Mouse (Mus musculus) kidney, adult 2 months (tissue): Measurements from ENCODE around the gene Chkb. TPM values are rescaled to one million over a fixed set of nuclear protein-coding genes. Genes with fewer than 3 reads are reported as not detected.

Source experiments
- DNase-seq: peaks from one replicate; pipeline ENCODE4 v3.0.0; 2021
- H3K27ac ChIP-seq: fragments of 200-500 bp; 2 replicates; pipeline ENCODE4 v1.5.1; 2012; ENCODE audit warnings: low read depth, low read length, control low read depth, inconsistent platforms; ENCODE audit not compliant: insufficient read depth
- H3K27me3 ChIP-seq: fragments of 200-500 bp; replicated peaks from 2 replicates; pipeline ENCODE4 v1.6.1; 2012; ENCODE audit warnings: mild to moderate bottlenecking, moderate library complexity, low read length, inconsistent platforms; ENCODE audit not compliant: control insufficient read depth, insufficient read depth
- H3K36me3 ChIP-seq: fragments of 200-500 bp; 2 replicates; pipeline ENCODE4 v1.6.1; 2012; ENCODE audit warnings: mild to moderate bottlenecking, moderate library complexity, low read length, inconsistent platforms; ENCODE audit not compliant: control insufficient read depth, insufficient read depth
- H3K4me1 ChIP-seq: fragments of 200-500 bp; 2 replicates; pipeline ENCODE4 v1.6.1; 2011; ENCODE audit warnings: low read length; ENCODE audit not compliant: control insufficient read depth, insufficient read depth
- H3K4me3 ChIP-seq: fragments of 200-500 bp; 2 replicates; pipeline ENCODE4 v1.5.1; 2011; ENCODE audit warnings: mild to moderate bottlenecking, low read depth, low read length, control low read depth; ENCODE audit not compliant: insufficient read depth
- CTCF ChIP-seq: fragments of 200-500 bp; conservative IDR thresholded peaks from 2 replicates; pipeline ENCODE4 v1.5.1; 2011; ENCODE audit warnings: low read depth, mild to moderate bottlenecking, control low read depth, low read length, moderate library complexity, mixed read lengths; ENCODE audit not compliant: insufficient read depth, insufficient read length
- POLR2A ChIP-seq: fragments of 200-500 bp; IDR thresholded peaks from one replicate; pipeline ENCODE4 v1.6.1; 2011; ENCODE audit warnings: low read depth, low read length, control low read depth
- WGBS: fragments of 180-500 bp; shearing (Covaris S2); methylation state at CpG from one replicate; pipeline ENCODE4 v1.1.7; 2018; 5-methylcytosine and 5-hydroxymethylcytosine counted together
- polyA plus RNA-seq: library from polyadenylated mRNA; depleted of rRNA; stranded (reverse); fragments of >200 nt; gene quantifications from 2 replicates; pipeline ENCODE4 v1.2.3, GENCODE M21; 2012

Chkb gene
- polyA plus RNA-seq, 1 experiment = 62.6 TPM

DNA sequence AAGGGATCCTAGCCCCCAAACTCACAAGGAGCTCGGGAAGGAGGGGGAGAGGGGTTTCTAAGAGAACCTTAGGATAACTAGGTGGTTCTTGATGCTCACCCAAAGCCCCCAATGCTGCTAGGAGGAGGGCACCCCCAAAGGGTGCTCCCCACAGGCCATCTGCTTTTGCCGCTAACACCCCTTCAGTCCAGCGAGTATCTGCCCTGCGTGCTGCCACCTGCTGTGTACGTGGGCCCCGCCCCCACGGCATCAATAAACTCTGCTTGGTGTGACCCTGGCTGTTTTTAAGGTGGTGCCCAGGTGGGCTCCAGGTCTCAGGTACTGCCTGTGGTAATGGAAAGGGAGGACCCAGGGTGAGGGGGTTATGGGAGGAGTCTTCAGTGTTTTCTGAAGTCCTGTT lies 32.5 kb upstream of the Chkb start:
- Histone ChIP-seq H3K36me3 (no peaks in the 10 kb centered on the region), H3K27ac (no peak overlapping the region), H3K4me1 (no peaks in the 10 kb centered on the region), H3K4me3 (no peak overlapping the region), H3K27me3 (no peaks in the 10 kb centered on the region)
- WGBS = 74% methylated on average over 7 of the region's 7 CpGs
- TF ChIP-seq POLR2A (no peak), CTCF (no peak)
- DNase-seq = no peak

DNA sequence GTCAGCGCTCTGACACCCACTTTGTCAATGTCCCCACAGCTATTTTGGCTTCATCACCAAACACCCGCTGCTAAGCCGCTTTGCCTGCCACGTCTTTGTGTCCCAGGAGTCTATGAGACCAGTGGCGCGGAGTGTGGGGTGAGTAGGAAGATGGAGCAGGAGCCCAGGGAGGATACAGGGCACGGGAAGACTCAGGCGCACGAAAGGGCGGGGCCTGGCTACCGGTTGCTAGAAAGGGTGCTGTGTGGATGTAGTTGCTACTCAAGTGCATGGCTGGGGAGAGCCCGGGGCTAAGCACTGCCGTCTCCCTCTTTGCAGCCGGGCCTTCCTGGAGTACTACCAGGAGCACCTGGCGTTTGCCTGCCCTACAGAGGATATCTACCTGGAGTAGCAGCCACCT lies 31.6 kb upstream of the Chkb start:
- no peak for TF ChIP-seq POLR2A
- TF ChIP-seq CTCF = no peak
- Histone ChIP-seq H3K27ac (no peak overlapping the region), H3K36me3 (no peaks in the 10 kb centered on the region), H3K4me3 (no peak overlapping the region), H3K27me3 (no peaks in the 10 kb centered on the region), H3K4me1 (no peaks in the 10 kb centered on the region)
- 78% methylated on average over 15 of the region's 15 CpGs for WGBS
- no peak for DNase-seq

DNA sequence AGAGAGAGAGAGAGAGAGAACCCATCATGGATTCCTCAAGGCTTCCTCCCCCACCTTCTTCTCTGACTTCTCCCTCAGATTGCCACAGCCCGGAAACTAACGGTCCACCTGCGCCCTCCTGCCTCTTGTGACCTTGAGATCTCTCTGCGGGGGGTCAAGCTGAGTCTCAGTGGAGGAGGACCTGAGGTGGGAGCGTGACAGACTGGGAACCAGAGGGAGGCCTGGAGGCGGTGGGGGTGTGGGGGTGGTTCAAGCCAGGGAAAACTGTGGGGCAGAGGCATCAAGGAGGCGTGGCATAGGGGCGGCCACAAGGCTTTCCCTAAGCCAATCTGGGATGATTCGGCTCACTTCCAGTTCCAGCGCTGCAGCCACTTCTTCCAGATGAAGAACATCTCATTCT lies 30.6 kb upstream of the Chkb start:
- Histone ChIP-seq H3K27ac (no peak overlapping the region), H3K4me3 (no peak overlapping the region), H3K27me3 (no peaks in the 10 kb centered on the region), H3K4me1 (no peaks in the 10 kb centered on the region), H3K36me3 (no peaks in the 10 kb centered on the region)
- WGBS = 53% methylated on average over 10 of the region's 10 CpGs
- TF ChIP-seq POLR2A = no peak
- no peak for TF ChIP-seq CTCF
- no peak for DNase-seq

DNA sequence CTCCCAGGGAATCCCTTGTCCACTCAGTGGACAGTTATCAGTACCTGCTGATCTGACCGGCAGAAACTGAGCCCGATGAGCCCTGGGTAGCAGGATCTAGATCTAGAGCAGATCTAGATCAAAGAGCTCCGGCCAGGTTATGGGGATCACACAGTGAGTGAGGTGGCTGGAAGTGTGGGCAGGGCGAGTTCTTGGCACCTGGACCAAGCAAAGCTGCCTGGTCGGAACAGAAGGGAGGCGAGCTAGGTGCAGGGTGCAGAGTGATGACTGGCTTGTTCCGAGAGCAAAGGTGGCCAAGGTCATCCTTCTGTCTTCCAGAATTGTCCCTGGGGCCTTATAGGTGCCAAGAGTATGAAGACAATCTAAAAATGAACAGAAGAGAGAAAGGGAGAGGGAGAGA lies 30.1 kb upstream of the Chkb start:
- no peak overlapping the region for H3K4me3 ChIP-seq
- no peak for TF ChIP-seq POLR2A
- TF ChIP-seq CTCF = no peak
- no peaks in the 10 kb centered on the region for H3K4me1 ChIP-seq
- no peaks in the 10 kb centered on the region for H3K27me3 ChIP-seq
- whole genome bisulfite sequencing = 80% methylated on average over 7 of the region's 7 CpGs
- no peaks in the 10 kb centered on the region for H3K36me3 ChIP-seq
- no peak for DNase-seq
- H3K27ac ChIP-seq = no peak overlapping the region

DNA sequence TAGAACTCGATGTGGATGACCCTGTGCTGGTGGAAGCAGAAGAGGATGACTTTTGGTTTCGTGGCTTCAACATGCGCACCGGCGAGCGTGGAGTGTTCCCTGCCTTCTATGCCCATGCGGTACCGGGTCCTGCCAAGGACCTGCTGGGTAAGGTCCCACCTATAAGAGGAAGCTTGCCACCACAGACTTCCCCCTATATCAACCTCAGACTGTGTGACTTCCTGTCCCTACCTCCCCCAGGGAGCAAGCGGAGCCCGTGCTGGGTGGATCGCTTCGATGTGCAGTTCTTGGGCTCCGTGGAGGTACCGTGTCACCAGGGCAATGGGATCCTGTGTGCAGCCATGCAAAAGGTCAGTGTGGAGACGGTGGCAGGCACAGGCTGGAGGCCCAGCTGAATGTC lies 29.2 kb upstream of the Chkb start:
- Histone ChIP-seq H3K4me3 (no peak overlapping the region), H3K27ac (no peak overlapping the region), H3K36me3 (no peaks in the 10 kb centered on the region), H3K4me1 (no peaks in the 10 kb centered on the region), H3K27me3 (0 out of 2 replicates have a peak, but pooled peaks cover 1% of the 10 kb centered on the region)
- TF ChIP-seq CTCF (no peak), POLR2A (no peak)
- 76% methylated on average over 15 of the region's 15 CpGs for WGBS
- no peak for DNase-seq

DNA sequence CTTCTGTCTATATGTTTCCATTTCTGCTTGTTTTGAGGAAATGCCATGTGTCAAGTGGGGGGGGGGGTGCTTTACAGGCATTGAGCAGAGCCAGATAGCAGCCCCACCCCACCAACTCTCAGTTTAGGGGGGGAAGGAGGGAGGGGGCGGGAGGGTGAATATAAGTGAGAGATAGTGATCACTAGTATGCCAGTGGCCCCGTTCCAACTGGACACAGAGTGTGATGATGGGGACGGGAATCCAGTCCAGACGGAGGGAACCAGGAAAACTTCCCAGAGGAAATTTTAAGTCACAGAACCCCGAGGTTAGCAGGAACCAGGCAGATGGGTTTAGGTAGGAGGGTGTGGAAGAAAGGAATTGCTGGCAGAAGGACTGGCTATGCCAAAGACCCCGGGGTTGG lies 25.9 kb upstream of the Chkb start:
- WGBS = 72% methylated on average over 6 of the region's 6 CpGs
- Histone ChIP-seq H3K27ac (no peak overlapping the region), H3K4me3 (no peak overlapping the region), H3K4me1 (no peaks in the 10 kb centered on the region), H3K36me3 (no peaks in the 10 kb centered on the region), H3K27me3 (0 out of 2 replicates have a peak, but pooled peaks cover 1% of the 10 kb centered on the region)
- no peak for DNase-seq
- TF ChIP-seq POLR2A (no peak), CTCF (no peak)

DNA sequence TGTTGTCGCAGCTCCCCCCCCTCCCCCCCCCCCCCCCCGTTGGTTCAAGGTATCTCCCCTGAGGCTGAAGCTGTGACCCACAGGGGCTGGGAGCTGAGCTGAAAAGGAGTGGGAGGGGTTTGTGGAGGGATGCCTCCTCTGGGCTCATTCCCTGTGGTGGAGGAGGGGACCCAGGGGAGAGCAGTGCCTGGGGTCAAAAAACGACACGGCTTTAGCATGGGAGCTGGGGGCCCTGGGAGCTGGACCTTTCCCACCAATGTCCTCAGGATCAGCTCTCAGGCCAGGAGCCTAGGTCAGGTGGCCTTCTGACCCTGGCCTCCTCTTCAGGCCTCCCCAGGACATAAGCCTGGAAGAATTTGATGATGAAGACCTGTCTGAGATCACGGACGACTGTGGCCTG lies 25.1 kb upstream of the Chkb start:
- H3K27me3 ChIP-seq = 0 out of 2 replicates have a peak, but pooled peaks cover 1% of the 10 kb centered on the region
- WGBS = 31% methylated on average over 5 of the region's 6 CpGs
- no peak for DNase-seq
- no peaks in the 10 kb centered on the region for H3K4me1 ChIP-seq
- no peaks in the 10 kb centered on the region for H3K36me3 ChIP-seq
- no peak overlapping the region for H3K27ac ChIP-seq
- H3K4me3 ChIP-seq = no peak overlapping the region
- no peak for TF ChIP-seq POLR2A
- no peak for TF ChIP-seq CTCF

DNA sequence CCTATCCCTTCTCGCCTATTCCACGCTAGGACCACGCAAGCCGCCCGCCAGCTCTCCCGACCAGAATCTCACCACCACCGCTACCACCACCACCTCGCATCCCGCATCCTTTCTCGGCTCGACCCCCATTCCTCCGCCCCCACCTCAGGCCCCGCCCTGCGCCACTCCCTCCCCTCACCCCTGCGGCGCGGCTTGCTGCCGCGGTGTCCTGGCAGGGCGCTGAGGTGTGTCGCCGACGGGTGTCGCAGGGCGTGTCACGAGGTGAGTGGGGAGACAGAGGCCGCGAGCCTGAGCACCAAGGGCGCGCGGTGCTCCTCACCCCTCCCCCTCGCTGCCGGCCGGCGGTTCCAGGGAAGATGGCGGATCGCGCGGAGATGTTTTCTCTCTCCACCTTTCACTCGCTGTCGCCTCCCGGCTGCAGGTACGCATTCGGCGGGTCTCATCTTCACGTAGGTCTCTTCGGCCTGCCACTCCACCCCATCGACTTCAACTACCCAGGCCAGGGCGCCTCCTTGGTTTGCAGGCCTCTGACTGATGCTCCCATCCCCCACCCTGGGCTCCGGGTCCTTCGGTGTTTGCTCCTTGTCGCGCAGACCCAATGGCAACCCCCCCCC lies 24.3 kb upstream of the Chkb start, which contains the start of gene Mapk8ip2:
Gene Mapk8ip2, plus strand, starts transcription at position 49 of the 614 bp plus-strand sequence.
- H3K27ac ChIP-seq = no peak within 1 kb of the TSS
- no peaks in the 10 kb centered on the region for H3K4me1 ChIP-seq
- H3K36me3 ChIP-seq = no peaks in the 10 kb centered on the region
- WGBS = 2% methylated on average over 53 of the region's 53 CpGs
- TF ChIP-seq CTCF (no peak), POLR2A (no peak)
- no peak for DNase-seq
- 0 out of 2 replicates have a peak, but pooled peaks cover 1% of the 10 kb centered on the region for H3K27me3 ChIP-seq
- H3K4me3 ChIP-seq = peak within 1 kb of the TSS; percentile 47
